Mouse (Mus musculus): ENCODE data around the gene Spag4.

DNA sequence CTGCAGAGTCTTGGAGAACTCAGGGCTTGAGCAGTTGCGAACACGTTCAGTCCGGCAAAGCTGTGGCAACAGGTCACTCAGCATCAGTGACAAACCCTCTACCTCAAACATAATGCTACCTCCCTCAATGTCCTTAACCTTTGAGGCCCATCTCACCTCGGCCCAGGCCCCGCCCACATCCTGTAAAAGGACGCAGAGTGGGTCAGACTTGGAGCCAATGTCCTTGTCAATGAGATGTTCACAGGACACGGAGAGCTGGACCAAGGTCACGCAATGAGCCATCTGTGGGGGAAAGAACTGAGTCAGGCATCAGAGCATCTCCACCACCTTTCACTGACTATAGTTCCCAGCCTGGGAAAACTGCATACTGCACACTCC, 14.2 kb downstream of the Spag4 start:
- no peak for TF ChIP-seq TAL1 (IDR thresholded peaks at IDR 0.05; ENCODE audit: low read length)
- TF ChIP-seq GATA1 (IDR thresholded peaks at IDR 0.05; ENCODE audit: low read length): no peak

All from erythroblast, embryonic 14.5 days (primary cell).